Mouse (Mus musculus): ENCODE measurements around the gene Parvg.

- TF ChIP-seq CTCF (IDR thresholded peaks at IDR 0.05; ENCODE audit: low read depth) (no peak), EP300 (IDR thresholded peaks at IDR 0.05; ENCODE audit: low read depth) (peak; percentile 96)
Measured at GRCm38 (mm10) chr15:84311295-84312085, 12.3 kb upstream of the Parvg start.
